Mouse (Mus musculus) olfactory bulb, adult 2 months (tissue): ENCODE data around the gene Gm3542.
"Not testable (repeated sequence)": the region's sequence is repeated elsewhere in the genome, so short reads cannot be mapped to it uniquely, and the experiment has no call there.

ENCODE experiments used
- CTCF ChIP-seq: fragments of 200-500 bp; IDR thresholded peaks from 2 replicates; pipeline ENCODE4 v1.5.1; 2012; ENCODE audit warnings: low read depth, mild to moderate bottlenecking, low read length, moderate library complexity; ENCODE audit not compliant: insufficient read depth
- POLR2A ChIP-seq: fragments of 200-500 bp; IDR thresholded peaks from 2 replicates; pipeline ENCODE4 v1.6.1; 2012; ENCODE audit warnings: mild to moderate bottlenecking, low read depth, low read length, moderate library complexity; ENCODE audit not compliant: insufficient read depth

DNA sequence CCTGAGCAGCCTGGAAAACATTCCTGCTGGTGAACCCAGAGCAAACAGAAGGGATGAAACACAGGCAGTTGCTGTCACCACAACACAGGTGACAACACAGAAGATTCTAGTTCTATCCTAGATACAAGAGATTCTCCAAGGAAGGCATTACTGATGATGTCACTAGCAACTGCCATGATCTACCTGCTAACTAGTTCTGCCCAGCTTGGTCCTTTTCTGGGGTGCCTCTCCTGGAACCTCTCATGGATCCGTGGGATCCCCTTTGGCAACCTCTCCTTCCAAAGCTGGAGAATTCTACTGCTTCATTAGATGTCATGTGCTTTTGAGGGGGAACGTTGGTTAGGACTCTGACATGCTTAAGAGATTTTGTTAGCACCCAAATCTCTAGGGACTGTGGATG is at the start of gene Gm3542:
- TF ChIP-seq CTCF, POLR2A: not testable (repeated sequence)
